Mouse (Mus musculus) spleen, postnatal 4 days (tissue): Measurements from ENCODE around the gene Lipn.

Experiments used
- DNase-seq, 2 experiments: peaks; one replicate each; pipeline ENCODE4 v3.0.0; 2022; ENCODE audit warnings: low spot score in 2 of 2

The Lipn gene

GRCm38 (mm10) chr19:34066779-34067472, at the start of gene Lipn:
TSS of gene Lipn (plus strand) at chr19:34067358.
- no peak for DNase-seq

- no peak for DNase-seq
Measured at GRCm38 (mm10) chr19:34021440-34022172, 45.6 kb upstream of the Lipn start.

- DNase-seq, result no peak
Measured at GRCm38 (mm10) chr19:34022759-34023158, 44.4 kb upstream of the Lipn start.

GRCm38 (mm10) chr19:34039731-34040130, 27.4 kb upstream of the Lipn start:
- no peak for DNase-seq

GRCm38 (mm10) chr19:34043008-34043407, 24.1 kb upstream of the Lipn start:
- no peak for DNase-seq

- no peak for DNase-seq
Measured at GRCm38 (mm10) chr19:34049371-34050039, 17.7 kb upstream of the Lipn start.

- DNase-seq, result no peak
Measured at GRCm38 (mm10) chr19:34051502-34051901, 15.7 kb upstream of the Lipn start.

- DNase-seq, result no peak
Measured at GRCm38 (mm10) chr19:34063547-34063946, 3.6 kb upstream of the Lipn start.

- no peak for DNase-seq
Measured at GRCm38 (mm10) chr19:34064059-34064458, 3.1 kb upstream of the Lipn start.

GRCm38 (mm10) chr19:34074239-34074638, 7.1 kb downstream of the Lipn start:
- no peak for DNase-seq

- DNase-seq, result no peak
Measured at GRCm38 (mm10) chr19:34078130-34078529, 11.0 kb downstream of the Lipn start.

GRCm38 (mm10) chr19:34089011-34089680, 22.0 kb downstream of the Lipn start:
- DNase-seq, result no peak

GRCm38 (mm10) chr19:34095381-34095780, 28.2 kb downstream of the Lipn start:
- no peak for DNase-seq

- no peak for DNase-seq
Measured at GRCm38 (mm10) chr19:34096228-34096627, 29.1 kb downstream of the Lipn start.

GRCm38 (mm10) chr19:34100633-34101032, 33.5 kb downstream of the Lipn start, which contains the start of gene Lipm:
TSS of gene Lipm (plus strand) at chr19:34100933.
- DNase-seq, result no peak

GRCm38 (mm10) chr19:34101888-34102287, 34.7 kb downstream of the Lipn start:
- DNase-seq, result no peak

- no peak for DNase-seq
Measured at GRCm38 (mm10) chr19:34104841-34105240, 37.7 kb downstream of the Lipn start.

GRCm38 (mm10) chr19:34119102-34119501, 51.9 kb downstream of the Lipn start:
- DNase-seq, result no peak

GRCm38 (mm10) chr19:34119653-34120052, 52.5 kb downstream of the Lipn start:
- no peak for DNase-seq

GRCm38 (mm10) chr19:34120107-34120731, 53.1 kb downstream of the Lipn start:
- no peak for DNase-seq
